Mouse (Mus musculus) MEL (cell line): ENCODE results near the gene Neo1. TPM values are rescaled to one million over a fixed set of nuclear protein-coding genes. Genes with fewer than 3 reads are reported as not detected.

ENCODE experiments used
- DNase-seq: peaks from one replicate; pipeline ENCODE4 v3.0.0; 2011; ENCODE audit warnings: low read depth, low spot score
- H3K27ac ChIP-seq: 2 replicates; pipeline ENCODE4 v1.5.1; 2012; ENCODE audit warnings: low read depth, mild to moderate bottlenecking, control low read depth, low read length, moderate library complexity; ENCODE audit not compliant: control insufficient read depth
- H3K27me3 ChIP-seq, 2 experiments: fragments of 150-350 bp in 1 of 2; sonication (generic) in 1 of 2; 2 replicates each; pipeline ENCODE4 v1.6.1; 2012; ENCODE audit warnings: low read length in 2 of 2, mild to moderate bottlenecking in 2 of 2, improper control_type of control experiment in 1 of 2, moderate library complexity in 1 of 2; ENCODE audit not compliant: insufficient read depth in 2 of 2, control insufficient read depth in 1 of 2
- H3K36me3 ChIP-seq, 2 experiments: 2 replicates each; pipeline ENCODE4 v1.6.1; 2012 to 2014; ENCODE audit warnings: low read length in 2 of 2, improper control_type of control experiment in 1 of 2, inconsistent platforms in 1 of 2, mild to moderate bottlenecking in 1 of 2; ENCODE audit not compliant: insufficient read depth in 2 of 2, control insufficient read depth in 1 of 2
- H3K4me1 ChIP-seq, 2 experiments: fragments of 150-350 bp in 1 of 2; sonication (generic) in 1 of 2; 2 replicates each; pipeline ENCODE4 v1.6.1; 2012; ENCODE audit warnings: low read length in 2 of 2, improper control_type of control experiment in 1 of 2, mild to moderate bottlenecking in 1 of 2; ENCODE audit not compliant: insufficient read depth in 2 of 2, control insufficient read depth in 1 of 2
- H3K4me3 ChIP-seq, 2 experiments: fragments of 150-350 bp in 1 of 2; sonication (generic) in 1 of 2; 2 replicates each; pipeline ENCODE4 v1.5.1; 2012; ENCODE audit warnings: low read depth in 2 of 2, low read length in 2 of 2, mild to moderate bottlenecking in 2 of 2, moderate library complexity in 2 of 2, control low read depth in 1 of 2, improper control_type of control experiment in 1 of 2; ENCODE audit not compliant: control insufficient read depth in 1 of 2, insufficient read depth in 1 of 2
- H3K79me2 ChIP-seq: 2 replicates; pipeline ENCODE4 v1.6.1; 2012; ENCODE audit warnings: mild to moderate bottlenecking, low read length, moderate library complexity; ENCODE audit not compliant: control insufficient read depth, poor library complexity, insufficient read depth
- H3K9ac ChIP-seq: 2 replicates; pipeline ENCODE4 v1.6.1; 2012; ENCODE audit warnings: low read depth, mild to moderate bottlenecking, control low read depth, low read length, moderate library complexity; ENCODE audit not compliant: control insufficient read depth, poor library complexity, severe bottlenecking
- H3K9me3 ChIP-seq: fragments of 150-350 bp; sonication (generic); replicated peaks from 2 replicates; pipeline ENCODE4 v1.6.1; 2012; ENCODE audit warnings: mild to moderate bottlenecking, low read length, improper control_type of control experiment, moderate library complexity; ENCODE audit not compliant: insufficient read depth
- CHD2 ChIP-seq: IDR thresholded peaks from 2 replicates; pipeline ENCODE4 v1.6.1; 2011; ENCODE audit warnings: low read length, improper control_type of control experiment
- ELF1 ChIP-seq: IDR thresholded peaks from 2 replicates; pipeline ENCODE4 v1.6.1; 2014; ENCODE audit warnings: low read depth, mild to moderate bottlenecking, inconsistent platforms, low read length, improper control_type of control experiment, moderate library complexity
- ETS1 ChIP-seq: IDR thresholded peaks from 2 replicates; pipeline ENCODE4 v1.6.1; 2012; ENCODE audit warnings: low read depth, mild to moderate bottlenecking, inconsistent platforms, low read length, improper control_type of control experiment, moderate library complexity
- GABPA ChIP-seq: IDR thresholded peaks from 2 replicates; pipeline ENCODE4 v1.6.1; 2012; ENCODE audit warnings: low read depth, mild to moderate bottlenecking, inconsistent platforms, low read length, improper control_type of control experiment, moderate library complexity
- GATA1 ChIP-seq: IDR thresholded peaks from 2 replicates; pipeline ENCODE4 v1.6.1; 2011; ENCODE audit warnings: low read depth, low read length, improper control_type of control experiment
- HCFC1 ChIP-seq: IDR thresholded peaks from 2 replicates; pipeline ENCODE4 v1.6.1; 2012; ENCODE audit warnings: low read depth, mild to moderate bottlenecking, inconsistent platforms, low read length, improper control_type of control experiment, moderate library complexity
- KAT2A ChIP-seq: conservative IDR thresholded peaks from 2 replicates; pipeline ENCODE4 v1.6.1; 2012; ENCODE audit warnings: low read depth, low read length, improper control_type of control experiment, inconsistent platforms
- MAFK ChIP-seq: IDR thresholded peaks from 2 replicates; pipeline ENCODE4 v1.6.1; 2011; ENCODE audit warnings: low read depth, mild to moderate bottlenecking, low read length, improper control_type of control experiment, borderline replicate concordance
- MAZ ChIP-seq: IDR thresholded peaks from 2 replicates; pipeline ENCODE4 v1.6.1; 2012; ENCODE audit warnings: low read depth, mild to moderate bottlenecking, inconsistent platforms, low read length, improper control_type of control experiment
- MEF2A ChIP-seq: IDR thresholded peaks from 2 replicates; pipeline ENCODE4 v1.6.1; 2014; ENCODE audit warnings: low read depth, mild to moderate bottlenecking, inconsistent platforms, low read length, improper control_type of control experiment; ENCODE audit not compliant: poor library complexity, insufficient replicate concordance, severe bottlenecking; ENCODE audit errors: extremely low read depth
- MYB ChIP-seq: IDR thresholded peaks from 2 replicates; pipeline ENCODE4 v1.6.1; 2011; ENCODE audit warnings: mild to moderate bottlenecking, low read depth, low read length, improper control_type of control experiment
- MYC ChIP-seq: IDR thresholded peaks from 2 replicates; pipeline ENCODE4 v1.6.1; 2011; ENCODE audit warnings: low read depth, mild to moderate bottlenecking, low read length, improper control_type of control experiment, moderate library complexity
- NELFE ChIP-seq: IDR thresholded peaks from 2 replicates; pipeline ENCODE4 v1.6.1; 2011; ENCODE audit warnings: low read depth, low read length, improper control_type of control experiment
- POLR2A ChIP-seq, 2 experiments: IDR thresholded peaks; 2 replicates each; pipeline ENCODE4 v1.6.1; 2011 to 2012; ENCODE audit warnings: low read length in 2 of 2, mild to moderate bottlenecking in 2 of 2, control low read depth in 1 of 2, improper control_type of control experiment in 1 of 2, low read depth in 1 of 2, moderate library complexity in 1 of 2; ENCODE audit not compliant: control insufficient read depth in 1 of 2, insufficient read depth in 1 of 2, poor library complexity in 1 of 2
- POLR2AphosphoS2 ChIP-seq: IDR thresholded peaks from 2 replicates; pipeline ENCODE4 v1.6.1; 2011; ENCODE audit warnings: low read length, improper control_type of control experiment
- POLR2AphosphoS5 ChIP-seq: IDR thresholded peaks from 2 replicates; pipeline ENCODE4 v1.6.1; 2012; ENCODE audit warnings: low read depth, borderline replicate concordance, mild to moderate bottlenecking, inconsistent platforms, low read length, moderate library complexity, mixed read lengths
- RCOR1 ChIP-seq: IDR thresholded peaks from 2 replicates; pipeline ENCODE4 v1.6.1; 2012; ENCODE audit warnings: low read depth, mild to moderate bottlenecking, inconsistent platforms, low read length, improper control_type of control experiment
- SIN3A ChIP-seq: IDR thresholded peaks from 2 replicates; pipeline ENCODE4 v1.6.1; 2012; ENCODE audit warnings: low read length, improper control_type of control experiment, inconsistent platforms
- SMC3 ChIP-seq: IDR thresholded peaks from 2 replicates; pipeline ENCODE4 v1.6.1; 2011; ENCODE audit warnings: low read depth, low read length, improper control_type of control experiment
- TAL1 ChIP-seq: IDR thresholded peaks from 2 replicates; pipeline ENCODE4 v1.6.1; 2012; ENCODE audit warnings: mild to moderate bottlenecking, inconsistent platforms, low read length, moderate library complexity, mixed read lengths
- TCF12 ChIP-seq: IDR thresholded peaks from 2 replicates; pipeline ENCODE4 v1.6.1; 2014; ENCODE audit warnings: low read depth, mild to moderate bottlenecking, inconsistent platforms, low read length, improper control_type of control experiment, moderate library complexity
- UBTF ChIP-seq: IDR thresholded peaks from 2 replicates; pipeline ENCODE4 v1.6.1; 2012; ENCODE audit warnings: low read depth, mild to moderate bottlenecking, inconsistent platforms, low read length, improper control_type of control experiment, moderate library complexity, borderline replicate concordance; ENCODE audit not compliant: insufficient read depth
- USF1 ChIP-seq: IDR thresholded peaks from 2 replicates; pipeline ENCODE4 v1.6.1; 2014; ENCODE audit warnings: low read depth, mild to moderate bottlenecking, inconsistent platforms, low read length, improper control_type of control experiment, moderate library complexity
- USF2 ChIP-seq, 2 experiments: IDR thresholded peaks; 2 replicates each; pipeline ENCODE4 v1.6.1; 2011 to 2012; ENCODE audit warnings: improper control_type of control experiment in 2 of 2, low read length in 2 of 2, borderline replicate concordance in 1 of 2, inconsistent platforms in 1 of 2, low read depth in 1 of 2, mild to moderate bottlenecking in 1 of 2; ENCODE audit not compliant: insufficient read depth in 1 of 2
- ZC3H11A ChIP-seq: IDR thresholded peaks from 2 replicates; pipeline ENCODE4 v1.6.1; 2012; ENCODE audit warnings: low read depth, mild to moderate bottlenecking, inconsistent platforms, low read length, improper control_type of control experiment
- ZKSCAN1 ChIP-seq: IDR thresholded peaks from 2 replicates; pipeline ENCODE4 v1.6.1; 2012; ENCODE audit warnings: low read depth, mild to moderate bottlenecking, inconsistent platforms, low read length, improper control_type of control experiment, moderate library complexity
- ZMIZ1 ChIP-seq: IDR thresholded peaks from 2 replicates; pipeline ENCODE4 v1.6.1; 2012; ENCODE audit warnings: low read depth, mild to moderate bottlenecking, inconsistent platforms, low read length, improper control_type of control experiment, moderate library complexity
- polyA plus RNA-seq, 2 experiments: library from polyadenylated mRNA; stranded (reverse) in 1 of 2; unstranded in 1 of 2; fragments of >175 nt in 1 of 2; fragments of >200 nt in 1 of 2; gene quantifications; 2 replicates each; pipeline versions ENCODE4 v1.2.1 to v1.2.4; 2012; ENCODE audit warnings: low replicate concordance in 2 of 2, low read depth in 1 of 2; ENCODE audit not compliant: insufficient read length in 2 of 2, insufficient read depth in 1 of 2, missing spikeins in 1 of 2
- total RNA-seq: library from RNA; depleted of rRNA; stranded (reverse); fragments of 300-350 nt; gene quantifications from 2 replicates; pipeline ENCODE4 v1.2.3, GENCODE M21; 2012

The Neo1 gene
- total and polyA plus RNA-seq, 3 experiments: 0.04 to 0.08 TPM; not detected in 1

- DNase-seq: no peak
- H3K27me3 ChIP-seq: peaks cover 8 to 10% of the 10 kb centered on the region in 2 experiments
- no peak overlapping the region for H3K9ac ChIP-seq
- no peak for TF ChIP-seq SIN3A
- TF ChIP-seq ETS1: no peak
- no peak for TF ChIP-seq POLR2AphosphoS5
- TF ChIP-seq HCFC1: no peak
- no peak for TF ChIP-seq NELFE
- TF ChIP-seq MEF2A: no peak
- TF ChIP-seq USF1: no peak
- TF ChIP-seq RCOR1: no peak
- TF ChIP-seq POLR2A (IDR thresholded peaks at IDR 0.05; ENCODE audit: control insufficient read depth in 1 of 2, insufficient read depth in 1 of 2, low read depth in 1 of 2, low read length in 2 of 2, poor library complexity in 1 of 2): no peak
- no peak for TF ChIP-seq CHD2
- no peak for TF ChIP-seq ZC3H11A
- no peak for TF ChIP-seq SMC3
- no peak for TF ChIP-seq GABPA
- no peak for TF ChIP-seq KAT2A
- no peak for TF ChIP-seq MAFK
- no peak for TF ChIP-seq UBTF
- TF ChIP-seq TCF12: no peak
- TF ChIP-seq MYB: no peak
- TF ChIP-seq MYC: no peak
- no peak overlapping the region for H3K27ac ChIP-seq
- no peaks in the 10 kb centered on the region for H3K9me3 ChIP-seq
- no peak overlapping the region for H3K4me3 ChIP-seq
- no peaks in the 10 kb centered on the region for H3K79me2 ChIP-seq
- no peaks in the 10 kb centered on the region for H3K36me3 ChIP-seq
- no peaks in the 10 kb centered on the region for H3K4me1 ChIP-seq
Observed at GRCm38 (mm10) chr9:58876946-58877625, 159.2 kb downstream of the Neo1 start.

- no peak for TF ChIP-seq POLR2A (IDR thresholded peaks at IDR 0.05; ENCODE audit: control insufficient read depth in 1 of 2, insufficient read depth in 1 of 2, low read depth in 1 of 2, low read length in 2 of 2, poor library complexity in 1 of 2)
- TF ChIP-seq ZMIZ1: no peak
- no peak for TF ChIP-seq ZKSCAN1
- TF ChIP-seq RCOR1: no peak
- no peak for TF ChIP-seq KAT2A
- TF ChIP-seq POLR2AphosphoS2: no peak
- TF ChIP-seq USF2 (IDR thresholded peaks at IDR 0.05; ENCODE audit: borderline replicate concordance in 1 of 2, insufficient read depth in 1 of 2, low read depth in 1 of 2, low read length in 2 of 2): no peak
- TF ChIP-seq GATA1: no peak
- no peak for TF ChIP-seq MAZ
- no peak for TF ChIP-seq GABPA
- no peak for TF ChIP-seq UBTF
- TF ChIP-seq MAFK: no peak
- TF ChIP-seq TAL1: no peak
- no peak for TF ChIP-seq ELF1
- no peak for TF ChIP-seq TCF12
- TF ChIP-seq USF1: no peak
- Histone ChIP-seq H3K4me1 (no peaks in the 10 kb centered on the region), H3K36me3 (no peaks in the 10 kb centered on the region), H3K9me3 (no peaks in the 10 kb centered on the region), H3K9ac (no peak overlapping the region), H3K27ac (no peak overlapping the region), H3K27me3 (peaks cover 11 to 13% of the 10 kb centered on the region in 2 experiments), H3K4me3 (no peak overlapping the region), H3K79me2 (no peaks in the 10 kb centered on the region)
- DNase-seq: no peak
Observed at GRCm38 (mm10) chr9:58875439-58875838, 160.8 kb downstream of the Neo1 start.
